Mouse (Mus musculus) ES-E14 (cell line): ENCODE results near the gene Sun1. TPM values are rescaled to one million over a fixed set of nuclear protein-coding genes. Genes with fewer than 3 reads are reported as not detected.

ENCODE experiments used
- DNase-seq: peaks from one replicate; pipeline ENCODE4 v3.0.0-alpha.2; 2013; ENCODE audit warnings: low read depth, low spot score
- H3K27ac ChIP-seq: 2 replicates; pipeline ENCODE4 v1.5.1; 2012; ENCODE audit warnings: low read depth, mild to moderate bottlenecking, low read length, moderate library complexity, mixed read lengths; ENCODE audit not compliant: poor library complexity, insufficient read depth, severe bottlenecking
- H3K36me3 ChIP-seq: 2 replicates; pipeline ENCODE4 v1.6.1; 2012; ENCODE audit warnings: mild to moderate bottlenecking, low read length, moderate library complexity, mixed read lengths; ENCODE audit not compliant: control insufficient read depth, poor library complexity, insufficient read depth, severe bottlenecking
- H3K4me1 ChIP-seq, 2 experiments: fragments of 150-350 bp in 1 of 2; sonication (generic) in 1 of 2; 2 replicates each; pipeline ENCODE4 v1.6.1; 2012; ENCODE audit warnings: low read length in 2 of 2, mild to moderate bottlenecking in 1 of 2, mixed read lengths in 1 of 2; ENCODE audit not compliant: control insufficient read depth in 2 of 2, insufficient read depth in 2 of 2, poor library complexity in 1 of 2
- H3K4me3 ChIP-seq, 2 experiments: fragments of 150-350 bp in 1 of 2; sonication (generic) in 1 of 2; 2 replicates each; pipeline ENCODE4 v1.5.1; 2012; ENCODE audit warnings: low read length in 2 of 2, low read depth in 1 of 2, mild to moderate bottlenecking in 1 of 2, mixed read lengths in 1 of 2; ENCODE audit not compliant: insufficient read depth in 1 of 2, poor library complexity in 1 of 2, severe bottlenecking in 1 of 2
- H3K9ac ChIP-seq: 2 replicates; pipeline ENCODE4 v1.6.1; 2012; ENCODE audit warnings: low read depth, mild to moderate bottlenecking, low read length, mixed read lengths; ENCODE audit not compliant: poor library complexity, insufficient read depth, severe bottlenecking
- H3K9me3 ChIP-seq: fragments of 150-350 bp; sonication (generic); 2 replicates; pipeline ENCODE4 v1.6.1; 2012; ENCODE audit warnings: low read depth, mild to moderate bottlenecking, low read length; ENCODE audit not compliant: control insufficient read depth, insufficient read depth
- CHD2 ChIP-seq: IDR thresholded peaks from 2 replicates; pipeline ENCODE4 v1.6.1; 2014; ENCODE audit warnings: mild to moderate bottlenecking, low read depth, low read length, inconsistent platforms
- HCFC1 ChIP-seq: IDR thresholded peaks from 2 replicates; pipeline ENCODE4 v1.6.1; 2012; ENCODE audit warnings: low read length, inconsistent platforms, borderline replicate concordance; ENCODE audit not compliant: insufficient read depth
- MAFK ChIP-seq: IDR thresholded peaks from 2 replicates; pipeline ENCODE4 v1.6.1; 2014; ENCODE audit warnings: mild to moderate bottlenecking, low read depth, low read length, inconsistent platforms; ENCODE audit not compliant: insufficient read depth
- ZC3H11A ChIP-seq: IDR thresholded peaks from 2 replicates; pipeline ENCODE4 v1.6.1; 2012; ENCODE audit warnings: low read depth, mild to moderate bottlenecking, inconsistent platforms, low read length, borderline replicate concordance
- ZNF384 ChIP-seq: IDR thresholded peaks from 2 replicates; pipeline ENCODE4 v1.6.1; 2012; ENCODE audit warnings: low read depth, low read length, inconsistent platforms
- in situ Hi-C, 2 experiments: fragments of 600-800 bp; cut with MboI; formaldehyde crosslinking; loops; one replicate each; pipeline ENCODE4 v1.15.1; 2025; ENCODE audit warnings: low sequenced_read_pairs in 2 of 2, inconsistent platforms in 1 of 2; ENCODE audit not compliant: unreplicated experiment in 2 of 2
- total RNA-seq: library from RNA; depleted of rRNA; stranded (reverse); fragments of 300-350 nt; gene quantifications from 2 replicates; pipeline ENCODE4 v1.2.3, GENCODE M21; 2012

Sun1 gene
- total RNA-seq, 1 experiment = 183 TPM

DNA sequence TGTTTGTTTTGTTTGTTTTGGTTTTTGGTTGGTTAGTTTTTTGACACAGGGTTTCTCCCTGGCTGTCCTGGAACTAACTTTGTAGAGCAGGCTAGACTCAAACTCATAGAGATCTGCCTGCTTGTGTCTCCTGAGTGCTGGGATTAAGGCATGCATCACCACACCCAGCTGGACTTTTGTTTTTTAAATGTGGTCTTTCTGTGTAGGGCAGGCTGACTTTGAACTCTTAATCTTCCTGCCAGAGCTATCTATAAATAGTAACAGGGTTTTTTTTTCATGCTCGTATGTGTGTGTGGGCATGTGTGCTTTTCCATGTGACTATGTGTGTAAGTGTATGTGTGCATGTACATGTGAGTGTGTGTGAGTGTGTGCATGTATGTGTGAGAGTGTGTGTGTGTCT lies 32.9 kb upstream of the Sun1 start:
- H3K27ac ChIP-seq = peak overlapping the region; percentile 92
- in situ Hi-C loops = no loop called here
- DNase-seq = peak; percentile 64
- 0 out of 2 replicates have a peak, but pooled peaks have one; percentile 54 for TF ChIP-seq HCFC1
- no peak for TF ChIP-seq CHD2
- TF ChIP-seq ZC3H11A = no peak
- TF ChIP-seq ZNF384 = peak; percentile 93
- TF ChIP-seq MAFK = no peak
- H3K9me3 ChIP-seq = no peaks in the 10 kb centered on the region
- H3K36me3 ChIP-seq = peaks cover 43% of the 10 kb centered on the region
- peak overlapping the region; percentile 51; the same call in 1 of the 2 replicates for H3K9ac ChIP-seq
- peak overlapping the region; percentile 13 to 23; a peak in 1 of 4 replicates for H3K4me3 ChIP-seq
- H3K4me1 ChIP-seq = peaks cover 13 to 19% of the 10 kb centered on the region in 2 experiments

GRCm38 (mm10) chr5:139171929-139172328 lies 28.5 kb upstream of the Sun1 start:
- TF ChIP-seq ZC3H11A = no peak
- no peak for TF ChIP-seq CHD2
- no peak for TF ChIP-seq MAFK
- no peak for TF ChIP-seq ZNF384
- no peak for TF ChIP-seq HCFC1
- H3K9ac ChIP-seq = no peak overlapping the region
- in situ Hi-C loops = loop anchor here in 1 of 2 experiments (10.0 kb wide), 1 partner anchor 317 kb away; no protein-coding TSS in a partner anchor
- H3K36me3 ChIP-seq = peaks cover 35% of the 10 kb centered on the region
- H3K4me1 ChIP-seq = peaks cover 6 to 10% of the 10 kb centered on the region in 2 experiments
- H3K4me3 ChIP-seq = no peak overlapping the region
- DNase-seq = no peak
- H3K27ac ChIP-seq = no peak overlapping the region
- no peaks in the 10 kb centered on the region for H3K9me3 ChIP-seq

DNA sequence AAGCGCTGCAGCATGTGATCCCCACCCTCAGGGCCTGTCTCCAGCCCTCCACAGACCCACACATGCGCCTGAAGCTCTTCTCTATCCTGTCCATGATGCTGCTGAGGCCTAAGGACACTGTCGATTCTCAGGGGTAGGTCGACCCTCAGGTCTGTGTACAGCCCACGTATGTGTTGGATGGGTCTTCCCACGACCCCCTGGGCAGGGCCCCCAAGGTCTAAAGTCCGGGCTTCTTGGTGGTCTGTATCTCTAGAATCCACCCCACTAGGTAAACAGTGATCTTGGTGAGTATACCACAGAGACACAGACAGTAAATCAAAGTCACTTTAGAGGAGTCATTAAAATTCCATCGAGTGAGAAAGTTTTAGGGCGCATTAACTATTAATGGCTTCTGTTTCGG lies 26.3 kb upstream of the Sun1 start:
- no peak overlapping the region for H3K9ac ChIP-seq
- no peaks in the 10 kb centered on the region for H3K4me1 ChIP-seq
- H3K9me3 ChIP-seq = no peaks in the 10 kb centered on the region
- in situ Hi-C loops = loop anchor here in 1 of 2 experiments (10.0 kb wide), 1 partner anchor 319 kb away; no protein-coding TSS in a partner anchor
- no peak overlapping the region for H3K4me3 ChIP-seq
- peaks cover 37% of the 10 kb centered on the region for H3K36me3 ChIP-seq
- H3K27ac ChIP-seq = no peak overlapping the region
- no peak for DNase-seq
- no peak for TF ChIP-seq ZNF384
- no peak for TF ChIP-seq MAFK
- no peak for TF ChIP-seq CHD2
- TF ChIP-seq HCFC1 = no peak
- TF ChIP-seq ZC3H11A = no peak

- no peaks in the 10 kb centered on the region for H3K4me1 ChIP-seq
- TF ChIP-seq MAFK (no peak), ZC3H11A (no peak), CHD2 (no peak), ZNF384 (no peak), HCFC1 (no peak)
- in situ Hi-C loops = loop anchor here (5.0 to 10.0 kb wide), 3 partner anchors 88 to 320 kb away; no protein-coding TSS in a partner anchor
- DNase-seq = no peak
- no peak overlapping the region for H3K27ac ChIP-seq
- H3K4me3 ChIP-seq = no peak overlapping the region
- H3K9me3 ChIP-seq = no peaks in the 10 kb centered on the region
- H3K9ac ChIP-seq = no peak overlapping the region
- H3K36me3 ChIP-seq = peaks cover 40% of the 10 kb centered on the region
Measured at GRCm38 (mm10) chr5:139174556-139175547, 25.6 kb upstream of the Sun1 start.
